Mouse (Mus musculus) limb, embryonic 14.5 days (tissue): ENCODE data around the gene Kank1. TPM values are rescaled to one million over a fixed set of nuclear protein-coding genes. Genes with fewer than 3 reads are reported as not detected.

ENCODE experiments used
- ATAC-seq: fragments of 200-750 bp; cut with Nextera tagmentation; 2 replicates; pipeline ENCODE4 v1.8.0; 2017; ENCODE audit warnings: low read depth, moderate number of reproducible peaks, moderate TSS enrichment; ENCODE audit not compliant: low FRiP score
- DNase-seq: peaks from one replicate; pipeline ENCODE4 v3.0.0-alpha.2; 2015; ENCODE audit warnings: low spot score
- H3K27ac ChIP-seq: fragments of 300-500 bp; sonication (generic); replicated peaks from 2 replicates; pipeline ENCODE4 v1.5.1; 2014; ENCODE audit warnings: low read depth, mild to moderate bottlenecking, low read length, moderate library complexity, mixed read lengths
- H3K27me3 ChIP-seq: fragments of 300-500 bp; sonication (generic); 2 replicates; pipeline ENCODE4 v1.6.1; 2014; ENCODE audit warnings: low read length, mixed read lengths; ENCODE audit not compliant: control insufficient read depth, insufficient read depth
- H3K36me3 ChIP-seq: fragments of 300-500 bp; sonication (generic); 2 replicates; pipeline ENCODE4 v1.6.1; 2014; ENCODE audit warnings: mild to moderate bottlenecking, low read length, moderate library complexity, mixed read lengths; ENCODE audit not compliant: control insufficient read depth, insufficient read depth
- H3K4me1 ChIP-seq: fragments of 300-500 bp; sonication (generic); 2 replicates; pipeline ENCODE4 v1.6.1; 2014; ENCODE audit warnings: antibody characterized with exemption, low read length, mixed read lengths; ENCODE audit not compliant: control insufficient read depth, insufficient read depth
- H3K4me2 ChIP-seq: fragments of 300-500 bp; sonication (generic); replicated peaks from 2 replicates; pipeline ENCODE4 v1.6.1; 2014; ENCODE audit warnings: low read depth, mild to moderate bottlenecking, low read length, moderate library complexity; ENCODE audit not compliant: severe bottlenecking
- H3K4me3 ChIP-seq: fragments of 300-500 bp; sonication (generic); replicated peaks from 2 replicates; pipeline ENCODE4 v1.5.1; 2014; ENCODE audit warnings: low read length
- H3K9ac ChIP-seq: fragments of 300-500 bp; sonication (generic); 2 replicates; pipeline ENCODE4 v1.6.1; 2014; ENCODE audit warnings: mild to moderate bottlenecking, low read depth, low read length, moderate library complexity; ENCODE audit not compliant: severe bottlenecking
- H3K9me3 ChIP-seq: fragments of 300-500 bp; sonication (generic); 2 replicates; pipeline ENCODE4 v1.6.1; 2016; ENCODE audit warnings: low read length; ENCODE audit not compliant: control insufficient read depth
- POLR2A ChIP-seq: fragments of 200-500 bp; IDR thresholded peaks from 2 replicates; pipeline ENCODE4 v1.8.0; 2012; ENCODE audit warnings: inconsistent platforms, mild to moderate bottlenecking, moderate library complexity, borderline replicate concordance; ENCODE audit not compliant: insufficient read depth, insufficient read length; ENCODE audit errors: extremely low read depth
- WGBS: fragments of 180-500 bp; shearing (Covaris S2); extraction: QIAGEN DNeasy Blood & Tissue Kit; methylation state at CpG from one replicate; pipeline ENCODE4 v1.1.7; 2014; 5-methylcytosine and 5-hydroxymethylcytosine counted together
- polyA plus RNA-seq, 2 experiments: library from polyadenylated mRNA; depleted of rRNA in 1 of 2; stranded (reverse) in 1 of 2; unstranded in 1 of 2; fragments of >200 nt; fragmentation: Nextera tagmentation in 1 of 2; extraction: Ambion mirVana in 1 of 2; gene quantifications; 2 replicates each; pipeline versions ENCODE4 v1.2.1 to v1.2.3; 2012 to 2014

Gene Kank1
- polyA plus RNA-seq, 2 experiments, result 26.0 to 38.2 TPM

GRCm38 (mm10) chr19:25327633-25328032, 90.9 kb downstream of the Kank1 start:
- no peak for DNase-seq
- WGBS, result 73% methylated on average over 6 of the region's 6 CpGs

GRCm38 (mm10) chr19:25334360-25334759, 97.6 kb downstream of the Kank1 start:
- Histone ChIP-seq H3K27ac (no peak overlapping the region), H3K4me1 (no peaks in the 10 kb centered on the region), H3K4me3 (no peak overlapping the region), H3K9me3 (no peaks in the 10 kb centered on the region), H3K4me2 (no peak overlapping the region), H3K27me3 (no peaks in the 10 kb centered on the region), H3K9ac (no peak overlapping the region), H3K36me3 (no peaks in the 10 kb centered on the region)
- TF ChIP-seq POLR2A, result no peak
- no peak for ATAC-seq
- DNase-seq, result peak; percentile 72
- 54% methylated on average over 3 of the region's 3 CpGs for WGBS

More at GRCm38 (mm10) chr19:25327633-25328032, 90.9 kb downstream of the Kank1 start:
- no peak overlapping the region for H3K27ac ChIP-seq
- no peak overlapping the region for H3K4me2 ChIP-seq
- H3K9ac ChIP-seq, result no peak overlapping the region
- H3K4me3 ChIP-seq, result no peak overlapping the region
- no peak for ATAC-seq
- no peaks in the 10 kb centered on the region for H3K36me3 ChIP-seq
- 0 out of 2 replicates have a peak, but pooled peaks cover 4% of the 10 kb centered on the region for H3K4me1 ChIP-seq
- no peaks in the 10 kb centered on the region for H3K9me3 ChIP-seq
- no peak for TF ChIP-seq POLR2A
- H3K27me3 ChIP-seq, result no peaks in the 10 kb centered on the region

GRCm38 (mm10) chr19:25336731-25337130, 100.0 kb downstream of the Kank1 start:
- 89% methylated on average over 8 of the region's 8 CpGs for WGBS
- no peaks in the 10 kb centered on the region for H3K27me3 ChIP-seq
- H3K4me3 ChIP-seq, result no peak overlapping the region
- no peak for ATAC-seq
- H3K4me2 ChIP-seq, result no peak overlapping the region
- DNase-seq, result no peak
- H3K9me3 ChIP-seq, result no peaks in the 10 kb centered on the region
- TF ChIP-seq POLR2A, result no peak
- no peaks in the 10 kb centered on the region for H3K36me3 ChIP-seq
- no peak overlapping the region for H3K27ac ChIP-seq
- peaks cover 4% of the 10 kb centered on the region for H3K4me1 ChIP-seq
- no peak overlapping the region for H3K9ac ChIP-seq

GRCm38 (mm10) chr19:25340630-25341620, 104.2 kb downstream of the Kank1 start:
- H3K27ac ChIP-seq, result no peak overlapping the region
- 46% methylated on average over 11 of the region's 11 CpGs for WGBS
- DNase-seq (peak; percentile 83), ATAC-seq (peak; percentile 50; the same call in 1 of the 2 replicates)
- no peak overlapping the region for H3K9ac ChIP-seq
- H3K4me3 ChIP-seq, result no peak overlapping the region
- H3K4me1 ChIP-seq, result peaks cover 14% of the 10 kb centered on the region
- no peak for TF ChIP-seq POLR2A
- no peaks in the 10 kb centered on the region for H3K9me3 ChIP-seq
- no peak overlapping the region for H3K4me2 ChIP-seq
- H3K27me3 ChIP-seq, result no peaks in the 10 kb centered on the region
- no peaks in the 10 kb centered on the region for H3K36me3 ChIP-seq

- H3K4me3 ChIP-seq, result no peak overlapping the region
- no peak for TF ChIP-seq POLR2A
- H3K9ac ChIP-seq, result no peak overlapping the region
- no peak overlapping the region for H3K4me2 ChIP-seq
- H3K27ac ChIP-seq, result no peak overlapping the region
- H3K27me3 ChIP-seq, result no peaks in the 10 kb centered on the region
- no peaks in the 10 kb centered on the region for H3K9me3 ChIP-seq
- H3K36me3 ChIP-seq, result no peaks in the 10 kb centered on the region
- H3K4me1 ChIP-seq, result peaks cover 14% of the 10 kb centered on the region
- DNase-seq (no peak), ATAC-seq (no peak)
- 82% methylated on average over 5 of the region's 5 CpGs for WGBS
Measured at GRCm38 (mm10) chr19:25342026-25342425, 105.3 kb downstream of the Kank1 start.
